Mouse (Mus musculus): ENCODE results near the gene Sox15. TPM values are rescaled to one million over a fixed set of nuclear protein-coding genes. Genes with fewer than 3 reads are reported as not detected.
"Not testable (repeated sequence)": the region's sequence is repeated elsewhere in the genome, so short reads cannot be mapped to it uniquely, and the experiment has no call there.

The Sox15 gene
- not detected for polyA plus RNA-seq (2017; shearing (Covaris generic))

DNA sequence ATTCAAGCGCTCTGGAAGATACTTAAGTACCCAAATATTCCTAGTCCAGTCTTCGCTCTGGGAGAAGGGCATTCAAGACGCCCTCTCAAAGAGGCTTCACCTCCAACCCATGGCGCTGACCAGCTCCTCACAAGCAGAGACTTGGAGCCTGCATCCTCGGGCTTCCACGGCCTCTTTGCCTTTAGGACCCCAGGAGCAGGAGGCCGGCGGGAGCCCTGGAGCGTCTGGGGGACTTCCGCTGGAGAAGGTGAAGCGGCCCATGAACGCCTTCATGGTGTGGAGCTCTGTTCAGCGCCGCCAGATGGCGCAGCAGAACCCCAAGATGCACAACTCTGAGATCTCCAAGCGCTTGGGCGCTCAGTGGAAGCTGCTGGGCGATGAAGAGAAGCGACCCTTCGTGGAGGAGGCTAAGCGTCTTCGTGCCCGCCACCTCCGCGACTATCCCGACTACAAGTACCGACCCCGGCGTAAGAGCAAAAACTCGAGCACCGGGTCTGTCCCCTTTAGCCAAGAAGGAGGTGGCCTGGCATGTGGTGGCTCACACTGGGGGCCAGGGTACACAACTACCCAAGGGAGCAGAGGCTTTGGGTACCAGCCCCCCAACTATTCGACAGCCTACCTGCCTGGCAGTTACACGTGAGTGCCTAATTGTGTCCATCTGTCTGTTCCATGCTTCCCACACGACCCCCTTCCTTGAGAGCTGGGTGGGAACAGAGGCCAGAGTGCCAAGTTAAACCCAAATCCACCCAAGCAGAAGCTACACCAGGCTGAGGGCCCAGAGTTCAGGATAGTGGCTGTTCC, at the start of gene Sox15:
Gene Sox15 (plus strand): TSS at position 51 of the 801 bp plus-strand sequence.
- ATAC-seq: no peak

DNA sequence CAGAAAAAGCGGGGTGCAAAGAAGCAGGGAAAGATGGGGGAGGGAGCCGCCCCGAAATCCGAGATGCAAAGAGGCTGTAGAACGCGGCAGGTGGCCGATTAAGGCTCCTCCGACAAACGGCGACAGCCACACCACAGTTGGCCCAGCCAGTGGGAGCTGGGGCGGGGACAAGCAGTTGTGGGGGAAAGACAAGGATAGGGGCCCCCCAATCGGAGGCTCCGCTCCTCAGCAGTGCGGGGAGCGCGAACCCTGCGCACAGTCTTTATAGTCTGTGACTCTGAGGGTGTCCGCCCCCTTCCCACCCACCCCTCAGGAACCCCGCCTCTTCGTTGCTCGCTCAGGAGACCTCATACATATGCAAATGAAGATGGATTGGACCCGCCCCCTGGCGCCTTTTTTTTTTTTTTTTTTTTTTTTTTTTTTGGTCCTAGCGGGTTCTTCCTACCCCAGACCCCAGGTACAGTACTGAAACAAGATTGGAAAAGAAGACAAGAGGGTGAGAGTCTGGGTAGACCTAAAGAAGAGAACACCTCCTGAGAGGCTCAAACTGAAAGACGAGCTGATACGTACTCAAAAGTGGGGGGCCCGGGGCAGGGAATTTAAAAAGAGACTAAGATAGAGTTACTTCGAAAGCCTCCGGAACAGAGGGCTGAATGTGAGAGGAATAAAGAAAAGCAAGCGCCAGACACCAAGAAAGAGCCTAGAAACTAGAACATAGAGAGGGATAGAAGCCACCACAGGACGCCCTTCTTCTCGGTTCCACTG, 49.2 kb upstream of the Sox15 start, which contains the start of gene Atp1b2:
Gene Atp1b2 (minus strand): TSS at position 217 of the 765 bp plus-strand sequence.
- peak; percentile 54 for ATAC-seq

DNA sequence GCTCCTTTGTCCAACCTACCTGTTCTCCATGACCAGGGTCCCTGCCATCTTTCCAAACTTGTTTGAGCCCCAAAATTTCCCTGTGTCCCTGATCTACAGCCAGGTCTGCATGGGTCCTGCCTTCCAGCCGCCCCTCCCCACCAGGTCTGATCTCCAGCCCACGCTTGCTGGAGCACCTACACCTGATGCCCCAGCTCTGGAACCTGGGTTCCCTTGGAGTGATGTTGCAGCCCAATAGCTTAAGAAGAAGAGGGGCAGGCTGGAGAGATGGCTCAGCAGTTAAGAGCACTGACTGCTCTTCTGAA, 48.7 kb upstream of the Sox15 start:
- ATAC-seq: no peak

DNA sequence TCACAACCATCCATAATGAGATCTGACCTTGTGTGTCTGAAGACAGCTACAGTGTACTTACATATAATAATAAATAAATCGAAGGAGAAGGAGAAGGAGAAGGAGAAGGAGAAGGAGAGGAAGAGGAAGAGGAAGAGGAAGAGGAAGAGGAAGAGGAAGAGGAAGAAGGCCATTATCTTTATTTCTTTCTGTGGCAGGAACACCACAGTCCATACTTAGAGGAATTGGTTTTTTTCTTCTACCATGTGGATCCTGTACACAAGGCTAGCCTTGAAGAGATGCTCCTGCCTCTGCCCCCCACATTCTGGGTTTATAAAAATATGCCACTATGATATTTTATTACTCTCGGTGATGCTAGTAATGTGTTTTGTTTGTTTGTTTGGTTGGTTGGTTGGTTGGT, 48.3 kb upstream of the Sox15 start:
- no peak for ATAC-seq

DNA sequence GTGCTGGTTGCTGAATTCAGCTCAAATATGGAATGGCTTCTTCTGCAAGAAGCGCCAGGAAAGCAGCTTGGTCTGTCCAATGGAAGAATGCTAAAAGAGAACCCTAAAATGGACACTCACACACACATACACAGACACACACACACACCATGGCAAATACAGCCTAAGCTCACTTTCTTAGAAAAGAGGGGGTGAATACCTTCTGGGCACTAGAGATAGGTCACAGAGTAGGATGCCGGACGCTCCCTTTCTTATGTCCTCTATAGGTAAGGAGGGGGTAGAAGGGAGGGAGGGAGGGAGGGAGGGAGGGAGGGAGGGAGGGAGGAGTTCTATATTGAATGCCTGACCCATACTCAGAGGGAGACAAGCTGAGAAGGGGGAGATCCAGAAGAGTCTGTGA, 46.6 kb upstream of the Sox15 start:
- ATAC-seq: no peak

DNA sequence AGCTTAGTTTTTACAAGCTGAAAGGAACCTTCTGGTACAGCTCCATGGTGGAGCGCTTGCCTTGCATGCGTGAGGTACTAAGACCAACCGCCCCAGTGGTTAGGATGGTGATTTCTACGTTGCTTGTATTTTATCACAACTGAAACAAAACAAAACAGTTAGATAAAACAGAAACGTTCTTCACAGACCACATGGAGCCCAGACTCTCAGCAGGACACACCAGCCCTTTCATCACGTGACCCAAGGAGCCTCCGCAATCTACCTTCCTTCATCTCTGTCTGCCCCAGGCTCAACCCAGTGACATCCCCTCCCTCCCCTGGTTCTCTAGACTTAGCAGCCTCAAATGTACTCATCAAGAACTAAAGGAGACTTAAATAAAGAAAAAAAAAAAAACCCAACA, 45.7 kb upstream of the Sox15 start:
- ATAC-seq: no peak

DNA sequence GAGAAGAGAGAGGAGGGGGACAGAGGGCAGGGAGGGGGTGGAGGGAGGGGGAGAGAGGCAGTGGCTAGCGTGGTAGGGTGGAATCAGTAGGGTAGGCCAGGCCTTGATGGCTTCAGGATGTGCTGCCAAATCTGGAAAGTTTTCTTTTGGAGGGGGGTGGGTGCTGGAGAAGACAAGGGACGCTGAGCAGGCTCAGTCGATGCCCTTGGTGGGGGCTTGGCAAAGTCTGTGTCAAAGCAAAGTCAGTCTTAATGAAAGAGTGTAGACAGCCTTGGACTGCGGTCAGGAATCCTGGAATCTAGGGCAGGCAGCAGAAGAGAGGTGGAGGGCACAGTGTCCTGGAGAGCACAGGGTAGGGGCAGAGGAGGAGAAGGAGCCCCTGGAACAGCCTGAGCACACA, 44.2 kb upstream of the Sox15 start:
- no peak for ATAC-seq

DNA sequence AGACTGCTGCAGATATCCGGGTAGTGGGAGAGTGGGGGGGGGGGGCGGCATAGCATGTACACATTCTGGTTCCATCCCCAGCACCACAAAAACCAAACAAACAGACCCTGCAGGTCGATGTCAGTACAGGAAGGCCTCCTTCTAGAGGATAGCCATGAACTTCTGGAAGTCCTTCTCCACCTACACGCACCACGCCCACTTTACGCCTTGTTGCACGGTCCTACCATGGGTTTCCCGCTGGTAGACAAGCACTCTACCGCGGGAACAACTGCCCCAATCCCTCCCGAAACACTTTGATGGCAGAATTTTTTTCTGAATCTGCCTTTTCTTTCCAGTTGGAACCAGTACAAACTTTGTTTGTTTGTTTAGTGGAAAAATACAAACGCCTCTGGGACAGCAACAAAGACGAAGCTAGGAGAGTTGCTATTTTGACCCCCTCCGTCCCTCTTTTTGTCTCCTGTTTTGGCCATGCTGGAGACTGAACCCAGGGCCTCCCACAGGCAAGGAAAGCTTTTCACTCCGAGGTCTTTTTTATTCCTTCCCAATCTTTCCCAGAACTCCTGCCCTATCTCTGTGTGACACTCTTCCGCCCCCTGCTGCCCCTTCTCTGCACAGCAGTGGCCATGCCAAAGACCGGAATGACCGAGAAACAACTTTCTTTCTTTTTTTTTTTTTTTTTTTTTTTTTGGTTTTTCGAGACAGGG, 41.4 kb upstream of the Sox15 start:
- no peak for ATAC-seq

DNA sequence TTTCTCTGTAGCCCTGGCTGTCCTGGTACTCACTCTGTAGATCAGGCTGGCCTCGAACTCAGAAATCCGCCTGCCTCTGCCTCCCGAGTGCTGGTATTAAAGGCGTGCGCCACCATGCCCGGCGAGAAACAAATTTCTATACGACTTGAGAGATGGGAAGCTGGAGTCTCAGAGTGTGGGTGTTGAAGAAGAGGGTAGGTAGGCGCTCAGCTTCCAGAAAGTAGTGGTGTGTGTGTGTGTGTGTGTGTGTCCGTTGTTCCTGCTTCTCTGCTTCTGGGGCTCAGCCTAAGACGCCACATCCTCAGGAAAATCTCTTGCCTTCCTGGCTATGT, 40.9 kb upstream of the Sox15 start:
- ATAC-seq: not testable (repeated sequence)

DNA sequence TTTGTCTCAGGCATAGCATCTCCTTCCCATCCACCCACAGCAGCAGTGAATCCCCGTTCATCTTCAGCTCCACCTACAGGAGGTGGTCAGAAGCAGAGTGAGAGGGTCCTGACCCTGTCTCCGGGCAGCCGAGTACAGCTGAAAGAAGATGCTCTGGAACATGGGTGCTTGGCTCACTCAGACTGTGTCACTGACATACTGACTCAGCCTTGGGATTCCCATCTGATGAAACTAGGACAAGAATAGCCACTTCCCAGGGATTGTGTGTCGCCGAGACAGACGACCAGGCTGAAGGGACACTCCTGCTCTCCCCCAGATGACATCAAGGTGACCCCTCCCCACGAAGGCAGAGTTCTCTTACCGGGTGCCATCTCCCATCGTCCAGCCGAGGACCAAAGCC, 38.3 kb upstream of the Sox15 start:
- no peak for ATAC-seq

DNA sequence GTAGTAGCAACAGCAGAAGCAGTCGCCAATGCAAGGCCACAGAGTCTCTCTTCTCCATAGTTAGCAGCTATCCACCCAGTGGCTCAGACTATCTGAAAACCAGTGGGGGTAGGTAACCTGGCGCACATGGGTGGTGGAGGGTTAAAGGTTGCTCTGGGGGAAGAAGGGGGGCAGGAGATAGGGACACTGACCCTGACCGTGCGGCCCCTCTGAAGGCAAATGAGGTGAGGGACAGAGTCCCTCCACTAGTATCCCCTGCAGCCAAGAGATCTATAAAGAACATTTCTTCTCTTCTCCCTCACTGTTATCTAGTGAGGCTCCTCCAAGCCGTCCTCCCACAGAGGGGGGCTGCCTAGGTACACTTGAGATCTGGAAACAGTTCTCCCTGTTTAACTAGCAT, 37.3 kb upstream of the Sox15 start, which contains the start of gene Shbg:
Gene Shbg (minus strand): TSS at position 101 of the 400 bp plus-strand sequence.
- ATAC-seq: no peak

DNA sequence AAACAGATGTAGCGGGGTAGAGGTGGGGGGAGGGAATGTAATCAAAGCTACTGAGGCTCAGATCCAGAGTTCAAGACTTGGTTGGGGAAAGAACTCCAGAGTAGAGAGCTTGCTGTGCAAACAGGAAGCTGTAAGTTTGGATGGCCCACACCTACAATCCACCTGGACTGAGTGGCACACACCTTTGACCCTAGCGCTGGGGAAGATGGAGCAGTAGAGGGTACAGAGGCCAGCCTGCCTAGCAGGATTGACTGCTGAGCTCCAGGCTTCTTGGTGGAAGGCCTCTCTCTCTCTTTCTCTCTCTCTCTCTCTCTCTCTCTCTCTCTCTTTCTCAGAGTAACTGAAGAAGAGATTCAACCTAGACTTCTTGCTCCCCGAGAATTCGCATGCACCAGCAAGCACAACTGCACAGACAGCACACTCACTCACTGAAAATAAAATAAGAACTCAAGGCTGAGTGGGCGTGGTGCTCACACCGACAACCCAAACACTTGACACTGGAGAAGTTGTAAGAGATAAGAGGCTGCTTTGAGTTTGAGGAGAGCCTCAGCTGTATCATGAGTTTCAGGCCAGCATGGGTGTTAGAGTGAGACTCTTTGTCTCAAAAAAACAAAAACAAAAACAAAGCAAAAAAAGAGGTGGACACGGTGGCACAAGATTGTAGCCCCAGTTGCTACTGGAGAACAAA, 34.6 kb upstream of the Sox15 start:
- no peak for ATAC-seq

DNA sequence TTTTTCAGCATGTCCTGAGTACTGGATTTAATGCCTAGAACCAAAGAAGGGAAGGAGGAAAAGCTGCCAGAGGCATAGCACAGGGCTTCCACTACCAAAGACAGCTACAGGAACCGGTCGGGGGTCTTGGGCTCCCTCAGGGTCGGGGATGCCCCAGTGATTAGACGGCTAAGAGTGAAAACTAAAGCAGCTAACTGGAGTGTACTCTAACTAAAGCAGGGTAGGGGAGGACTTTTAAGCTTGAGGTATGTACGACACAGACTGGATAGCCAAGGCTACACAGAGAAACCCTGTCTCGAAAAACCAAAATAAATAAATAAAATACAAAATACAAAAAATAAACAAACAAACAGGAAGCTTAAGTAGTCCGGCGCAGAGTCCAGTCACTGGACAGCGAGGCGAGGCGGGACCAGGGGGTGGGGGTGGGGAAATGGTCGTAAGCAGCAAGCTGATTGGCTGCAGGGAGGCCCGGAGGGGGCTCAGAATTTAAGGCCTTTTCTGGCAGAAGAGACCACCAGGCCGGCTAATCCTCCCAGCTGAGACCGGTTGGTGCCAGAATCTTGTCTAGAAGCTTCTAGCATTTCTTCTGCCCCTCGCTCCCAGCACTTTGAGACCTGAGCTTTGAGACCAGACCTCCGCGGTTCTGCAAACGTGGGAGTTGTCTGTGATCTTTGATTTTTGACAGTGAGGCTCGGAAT, 33.4 kb upstream of the Sox15 start, which contains the start of gene Sat2:
Gene Sat2 (plus strand): TSS at position 454 of the 698 bp plus-strand sequence.
- ATAC-seq: no peak

DNA sequence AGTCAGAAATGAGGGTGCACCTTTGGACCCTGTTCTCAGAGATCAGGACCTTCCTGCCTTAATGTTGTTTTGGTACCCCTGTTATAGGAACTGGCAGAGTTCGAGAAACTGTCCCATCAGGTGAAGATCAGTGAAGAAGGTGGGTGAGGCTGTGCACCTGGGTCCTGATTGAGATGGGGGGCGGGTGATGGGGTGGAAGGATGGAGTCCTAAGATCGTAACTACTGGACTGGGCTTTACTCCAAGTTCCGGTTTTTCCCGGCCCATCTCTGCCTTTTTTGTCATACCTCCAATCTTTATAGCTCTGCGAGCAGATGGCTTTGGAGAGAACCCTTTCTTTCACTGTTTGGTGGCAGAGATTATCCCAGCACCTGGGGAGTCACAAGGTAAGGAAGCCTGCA, 32.7 kb upstream of the Sox15 start:
- no peak for ATAC-seq

DNA sequence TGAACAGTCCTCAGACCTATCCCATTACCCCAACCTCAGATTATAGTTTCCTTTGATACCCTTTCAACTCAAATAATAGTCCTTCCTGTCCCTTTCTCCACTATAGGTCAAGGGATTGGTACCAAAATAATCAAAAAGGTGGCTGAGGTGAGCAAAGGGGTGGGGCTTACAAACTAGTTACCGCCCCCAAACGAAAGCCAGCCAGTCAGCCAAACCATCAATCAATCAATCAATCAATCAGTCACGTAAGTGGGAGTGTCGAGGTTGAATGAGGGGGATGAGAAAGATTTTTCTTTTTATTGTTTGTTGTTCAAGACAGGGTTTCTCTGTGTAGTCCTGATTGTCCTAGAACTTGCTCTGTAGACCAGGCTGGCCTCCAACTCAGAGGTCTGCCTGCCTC, 32.1 kb upstream of the Sox15 start:
- ATAC-seq: no peak

DNA sequence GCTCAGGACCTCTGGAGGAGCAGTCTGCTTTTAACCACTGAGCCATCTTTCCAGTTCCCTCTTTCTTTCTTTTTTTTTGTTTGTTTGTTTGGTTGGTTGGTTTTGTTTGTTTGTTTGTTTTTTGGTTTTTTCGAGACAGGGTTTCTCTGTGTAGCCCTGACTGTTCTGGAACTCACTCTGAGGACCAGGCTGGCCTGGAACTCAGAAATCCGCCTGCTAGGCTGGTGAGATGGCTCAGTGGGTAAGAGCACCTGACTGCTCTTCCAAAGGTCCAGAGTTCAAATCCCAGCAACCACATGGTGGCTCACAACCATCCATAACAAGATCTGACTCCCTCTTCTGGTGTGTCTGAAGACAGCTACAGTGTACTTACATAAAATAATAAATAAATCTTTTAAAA, 30.8 kb upstream of the Sox15 start:
- ATAC-seq: not testable (repeated sequence)

DNA sequence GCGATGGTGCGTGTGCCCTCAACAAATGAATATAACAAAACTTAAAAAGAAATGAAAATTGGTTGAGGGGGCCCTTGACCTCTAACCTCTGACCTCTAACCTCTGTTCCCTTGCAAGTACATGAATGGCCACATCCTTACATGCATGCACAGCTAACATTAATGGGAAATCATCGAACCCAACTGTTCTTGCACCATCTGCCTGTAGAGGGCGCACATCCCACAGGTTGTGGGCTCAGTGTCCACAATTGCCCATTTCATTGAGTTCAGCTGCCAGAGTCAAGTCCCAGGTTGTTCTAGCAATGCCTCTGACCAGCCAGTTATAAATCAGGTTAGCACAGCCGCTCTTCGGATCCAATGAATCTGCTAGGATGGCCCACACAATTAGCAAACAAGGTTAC, 26.8 kb upstream of the Sox15 start:
- ATAC-seq: no peak

DNA sequence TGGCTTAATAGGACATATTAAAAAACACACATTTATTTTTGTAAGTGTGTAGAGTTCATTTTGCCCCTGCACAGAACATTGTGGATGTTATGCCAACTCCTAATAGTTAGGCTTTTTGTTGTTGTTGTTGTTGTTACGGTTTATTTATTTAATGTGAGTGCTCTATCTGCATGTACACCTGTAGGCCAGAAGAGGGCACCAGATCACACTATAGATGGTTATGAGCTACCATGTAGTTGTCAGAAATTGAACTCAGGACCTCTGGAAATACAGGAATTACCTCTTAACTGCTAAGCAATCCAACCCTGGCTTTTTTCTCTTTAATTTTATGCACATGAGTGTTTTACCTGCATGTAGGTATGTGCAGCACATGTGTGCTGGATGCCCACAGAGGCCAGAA, 25.3 kb upstream of the Sox15 start:
- no peak for ATAC-seq

DNA sequence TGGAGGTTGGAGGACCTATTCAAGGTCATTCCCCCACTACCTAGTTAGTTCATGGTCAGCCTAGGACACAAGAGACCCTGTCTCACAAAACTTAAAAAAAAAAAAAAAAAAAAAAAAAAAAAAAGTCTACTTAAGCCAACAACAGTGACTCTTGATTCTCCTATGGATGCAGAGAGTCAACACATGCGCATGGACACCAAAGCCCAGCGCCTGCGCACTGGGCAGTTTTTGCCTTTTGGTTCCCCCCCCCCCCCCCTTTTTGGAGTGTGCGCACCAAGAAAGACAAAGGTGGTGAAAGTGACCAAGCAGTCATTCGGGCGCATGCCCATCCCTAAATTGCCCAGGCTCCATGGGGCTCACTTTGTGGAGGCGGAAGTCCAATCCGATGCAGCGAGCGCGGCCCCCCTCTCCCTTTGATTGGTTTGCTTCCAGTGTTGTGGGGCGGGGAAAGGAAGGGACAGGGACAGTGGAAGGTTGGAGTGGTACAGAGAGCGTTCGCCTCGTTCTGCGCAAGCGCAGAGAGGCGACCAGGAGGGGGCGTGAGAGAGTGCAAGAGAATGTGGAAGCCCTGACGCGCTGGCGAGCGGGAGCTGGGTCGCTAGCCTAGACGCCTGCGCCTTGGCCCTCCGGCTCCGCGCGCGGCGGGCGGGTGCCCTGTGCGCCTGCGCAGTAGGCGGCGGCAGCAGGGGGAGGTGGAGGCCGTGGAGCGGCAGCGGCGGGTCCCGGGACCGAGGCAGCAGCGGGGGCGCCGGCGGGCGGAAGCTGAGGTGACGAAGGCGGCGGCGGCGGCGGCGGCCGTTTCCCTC, 22.6 kb upstream of the Sox15 start, which contains the start of gene Fxr2:
Gene Fxr2 (plus strand): TSS at position 707 of the 806 bp plus-strand sequence.
- peak; percentile 92 for ATAC-seq

DNA sequence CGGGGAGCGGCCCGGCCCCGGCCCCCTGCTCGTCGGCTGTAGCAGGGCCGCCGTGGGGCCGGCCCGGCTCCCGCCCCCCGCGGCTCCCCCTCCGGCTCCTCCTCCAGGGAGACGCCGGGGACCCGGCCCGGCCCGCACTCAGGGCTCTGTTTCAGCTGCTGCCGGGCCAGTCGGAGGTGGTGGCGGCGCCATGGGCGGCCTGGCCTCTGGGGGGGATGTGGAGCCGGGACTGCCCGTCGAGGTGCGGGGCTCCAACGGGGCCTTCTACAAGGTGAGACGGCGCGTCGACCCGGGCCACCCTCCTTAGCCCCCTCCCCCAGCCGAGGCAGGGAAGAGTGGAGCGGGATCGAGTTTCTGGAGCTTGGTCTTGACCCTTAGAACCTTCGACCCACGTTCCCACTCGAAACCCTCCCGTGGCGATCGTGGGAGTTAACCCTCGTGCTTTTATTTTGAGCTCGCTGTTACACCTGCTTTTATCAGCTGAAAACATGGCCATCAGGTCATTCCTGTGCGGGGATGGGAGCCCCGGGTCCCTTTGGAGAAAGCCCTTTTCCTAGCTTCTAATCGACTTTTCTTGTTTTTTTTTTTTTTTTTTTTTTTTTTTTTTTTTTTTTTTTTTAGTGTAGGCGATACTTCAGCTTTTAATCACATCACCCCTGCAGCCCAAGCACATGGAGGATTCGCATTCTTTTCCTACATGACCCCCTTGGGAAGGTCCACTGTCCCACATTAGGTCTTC, 21.8 kb upstream of the Sox15 start:
- ATAC-seq: peak; percentile 26

DNA sequence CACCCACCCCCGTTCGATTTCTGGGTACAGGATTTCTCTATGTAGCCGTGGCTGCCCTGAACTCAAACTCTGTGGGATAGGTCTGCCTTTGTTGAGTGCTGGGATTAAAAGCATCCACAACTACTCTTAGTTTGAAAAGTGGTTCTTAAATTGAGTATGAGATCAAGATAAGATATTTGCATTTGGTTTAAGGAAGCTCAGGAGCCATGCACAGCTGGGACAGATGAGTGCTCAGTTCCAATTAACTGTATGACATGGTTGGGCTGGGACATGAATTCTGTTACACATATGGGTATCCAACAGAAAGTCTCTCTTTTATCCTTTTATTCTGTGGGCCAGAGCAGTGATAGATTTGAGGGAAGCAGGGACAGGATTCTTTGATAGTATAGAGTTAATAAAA, 19.6 kb upstream of the Sox15 start:
- no peak for ATAC-seq
